Mouse (Mus musculus) thymus, adult 2 months (tissue): Measurements from ENCODE around the gene Polr3gl. TPM values are rescaled to one million over a fixed set of nuclear protein-coding genes. Genes with fewer than 3 reads are reported as not detected.

Experiments used
- DNase-seq: peaks from one replicate; pipeline ENCODE4 v3.0.0; 2021
- H3K27ac ChIP-seq: fragments of 200-500 bp; 2 replicates; pipeline ENCODE4 v1.5.1; 2012; ENCODE audit warnings: low read length, control low read depth; ENCODE audit not compliant: control insufficient read depth, insufficient read depth
- H3K27me3 ChIP-seq: fragments of 200-500 bp; 2 replicates; pipeline ENCODE4 v1.6.1; 2012; ENCODE audit warnings: mild to moderate bottlenecking, low read length, moderate library complexity, mixed read lengths; ENCODE audit not compliant: control insufficient read depth, insufficient read depth
- H3K36me3 ChIP-seq: fragments of 200-500 bp; 2 replicates; pipeline ENCODE4 v1.6.1; 2012; ENCODE audit warnings: mild to moderate bottlenecking, low read length, moderate library complexity; ENCODE audit not compliant: control insufficient read depth, insufficient read depth
- H3K4me1 ChIP-seq: fragments of 200-500 bp; replicated peaks from 2 replicates; pipeline ENCODE4 v1.6.1; 2012; ENCODE audit warnings: low read length; ENCODE audit not compliant: control insufficient read depth, insufficient read depth
- H3K4me3 ChIP-seq: fragments of 200-500 bp; 2 replicates; pipeline ENCODE4 v1.5.1; 2012; ENCODE audit warnings: mild to moderate bottlenecking, low read length, control low read depth, moderate library complexity; ENCODE audit not compliant: control insufficient read depth, insufficient read depth
- CTCF ChIP-seq: fragments of 200-500 bp; IDR thresholded peaks from 2 replicates; pipeline ENCODE4 v1.5.1; 2012; ENCODE audit warnings: mild to moderate bottlenecking, control low read depth, low read length, moderate library complexity, borderline replicate concordance; ENCODE audit not compliant: control insufficient read depth, poor library complexity, insufficient read depth; ENCODE audit errors: extremely low read depth
- POLR2A ChIP-seq: fragments of 200-500 bp; IDR thresholded peaks from 2 replicates; pipeline ENCODE4 v1.6.1; 2012; ENCODE audit warnings: mild to moderate bottlenecking, low read length, control low read depth, moderate library complexity; ENCODE audit not compliant: control insufficient read depth, poor library complexity, insufficient read depth; ENCODE audit errors: extremely low read depth
- WGBS: fragments of 180-500 bp; shearing (Covaris S2); methylation state at CpG from one replicate; pipeline ENCODE4 v1.1.7; 2018; 5-methylcytosine and 5-hydroxymethylcytosine counted together
- polyA plus RNA-seq: library from polyadenylated mRNA; depleted of rRNA; stranded (reverse); fragments of >200 nt; gene quantifications from 2 replicates; pipeline ENCODE4 v1.2.3, GENCODE M21; 2012

Gene Polr3gl
- polyA plus RNA-seq, 1 experiment: 17.8 TPM

DNA sequence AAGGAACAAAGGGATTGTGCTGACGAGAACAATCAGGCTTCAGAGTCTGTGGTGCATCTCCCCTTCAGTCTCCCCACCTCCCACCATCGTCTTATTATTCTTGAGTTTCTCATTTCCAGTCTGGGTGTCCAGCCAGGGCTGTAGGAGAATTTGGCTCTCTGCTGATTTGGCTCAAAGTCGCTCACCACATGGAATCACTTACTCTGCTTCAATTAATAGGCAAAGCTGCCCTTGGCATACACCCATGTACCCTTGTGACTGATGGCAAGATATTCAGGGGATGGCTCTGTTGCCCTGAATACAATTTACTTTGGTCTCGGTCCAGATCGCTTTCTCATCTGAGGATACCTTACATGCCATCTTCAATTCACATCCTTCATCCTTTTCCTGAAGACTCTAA is 9.3 kb upstream of the Polr3gl start:
- Histone ChIP-seq H3K4me3 (no peak overlapping the region), H3K4me1 (peaks cover 7% of the 10 kb centered on the region), H3K27ac (no peak overlapping the region), H3K36me3 (no peaks in the 10 kb centered on the region), H3K27me3 (peaks cover 12% of the 10 kb centered on the region; the same call in 1 of the 2 replicates)
- TF ChIP-seq CTCF: no peak
- TF ChIP-seq POLR2A: no peak
- 91% methylated on average over 5 of the region's 5 CpGs for WGBS
- no peak for DNase-seq

DNA sequence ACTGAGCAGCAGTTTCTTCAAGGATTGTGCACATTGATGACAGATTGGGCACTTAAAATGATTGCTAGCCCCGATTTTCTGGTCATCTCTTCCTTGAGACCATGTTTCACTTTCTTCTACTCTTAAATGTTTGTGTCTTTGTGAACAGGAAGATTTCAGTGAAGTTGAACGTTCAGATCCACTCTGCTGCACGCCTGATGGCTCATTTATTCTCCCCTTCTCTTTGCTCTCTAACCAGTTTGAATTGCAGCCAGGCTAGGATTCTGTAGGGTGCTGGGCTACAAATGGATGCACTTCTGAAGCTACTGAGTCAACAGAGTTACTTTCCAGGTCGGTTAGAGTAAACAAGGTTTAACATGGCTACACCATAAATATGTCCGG is 8.7 kb upstream of the Polr3gl start:
- Histone ChIP-seq H3K4me1 (peaks cover 13% of the 10 kb centered on the region), H3K27ac (no peak overlapping the region), H3K4me3 (no peak overlapping the region), H3K36me3 (no peaks in the 10 kb centered on the region), H3K27me3 (peaks cover 16% of the 10 kb centered on the region; the same call in 1 of the 2 replicates)
- TF ChIP-seq CTCF (no peak), POLR2A (no peak)
- no peak for DNase-seq
- WGBS: 77% methylated on average over 5 of the region's 5 CpGs

DNA sequence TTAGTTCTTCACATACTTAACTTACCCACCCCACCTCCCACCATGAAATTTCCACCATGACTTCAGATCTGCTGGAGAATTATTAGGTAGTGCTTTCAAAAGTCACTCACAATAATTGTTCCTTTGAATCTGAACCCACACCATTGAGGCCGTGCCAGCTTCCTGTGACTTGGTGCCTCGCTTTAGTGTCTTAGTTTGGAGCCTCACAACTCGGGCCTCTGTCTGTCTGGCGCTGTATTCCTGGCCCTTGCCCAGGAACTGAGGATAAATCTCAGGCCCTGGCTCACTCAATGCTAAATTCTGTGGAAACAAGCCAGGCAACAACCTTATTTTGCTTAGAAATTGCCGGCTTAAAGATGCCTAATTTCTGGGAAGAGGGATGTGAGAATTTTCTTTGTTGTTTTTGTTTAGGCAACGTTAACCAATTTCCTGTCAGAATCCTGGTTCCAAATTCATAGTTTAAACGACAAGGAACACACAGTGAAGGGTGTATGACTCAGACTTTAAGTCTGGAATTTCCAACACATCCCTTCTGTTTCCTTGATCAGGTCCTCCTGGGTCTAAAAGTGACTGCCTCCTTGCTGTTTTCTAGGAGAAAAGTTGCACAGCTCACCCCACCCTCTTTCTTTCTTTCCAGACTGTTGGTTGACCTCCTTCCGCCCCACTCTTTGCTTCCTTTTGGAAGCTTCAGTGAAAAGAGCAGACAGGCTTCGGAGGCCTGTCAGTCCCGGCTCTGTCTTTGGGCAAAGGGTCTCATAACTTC is 8.1 kb upstream of the Polr3gl start:
- H3K27ac ChIP-seq: no peak overlapping the region
- WGBS: 74% methylated on average over 10 of the region's 10 CpGs
- DNase-seq: no peak
- H3K4me1 ChIP-seq: peaks cover 18% of the 10 kb centered on the region
- H3K36me3 ChIP-seq: no peaks in the 10 kb centered on the region
- peaks cover 21% of the 10 kb centered on the region; the same call in 1 of the 2 replicates for H3K27me3 ChIP-seq
- no peak overlapping the region for H3K4me3 ChIP-seq
- TF ChIP-seq POLR2A (no peak), CTCF (no peak)

DNA sequence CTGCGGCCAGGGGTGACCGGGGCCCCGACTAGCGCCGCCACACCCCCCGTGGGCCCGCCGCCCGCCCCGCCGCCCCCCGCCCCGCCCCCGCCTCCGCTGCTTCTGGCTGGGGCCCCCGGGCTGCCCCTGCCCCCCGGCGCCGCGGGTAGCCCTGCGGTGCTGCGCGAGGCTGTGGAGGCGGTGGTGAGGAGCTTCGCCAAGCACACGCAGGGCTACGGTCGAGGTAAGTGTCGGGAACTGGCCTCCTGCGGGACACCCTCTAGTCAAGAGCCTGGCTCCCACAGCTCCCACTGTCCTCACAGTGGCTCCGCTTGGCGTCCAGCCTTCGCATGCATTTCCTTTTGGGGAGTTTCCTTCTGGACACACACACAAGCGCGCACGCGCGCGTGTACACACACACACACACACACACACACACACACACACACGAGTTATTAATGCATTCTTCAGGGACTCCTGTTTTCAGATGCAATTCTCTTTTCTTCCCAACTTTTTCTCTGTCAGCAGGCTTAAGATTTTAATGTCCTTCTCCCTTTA is 7.3 kb upstream of the Polr3gl start:
- TF ChIP-seq CTCF (no peak), POLR2A (no peak)
- H3K4me3 ChIP-seq: peak overlapping the region; percentile 80
- DNase-seq: no peak
- peaks cover 29% of the 10 kb centered on the region; the same call in 1 of the 2 replicates for H3K27me3 ChIP-seq
- no peak overlapping the region for H3K27ac ChIP-seq
- 1% methylated on average over 40 of the region's 40 CpGs for WGBS
- H3K36me3 ChIP-seq: no peaks in the 10 kb centered on the region
- H3K4me1 ChIP-seq: peaks cover 25% of the 10 kb centered on the region

DNA sequence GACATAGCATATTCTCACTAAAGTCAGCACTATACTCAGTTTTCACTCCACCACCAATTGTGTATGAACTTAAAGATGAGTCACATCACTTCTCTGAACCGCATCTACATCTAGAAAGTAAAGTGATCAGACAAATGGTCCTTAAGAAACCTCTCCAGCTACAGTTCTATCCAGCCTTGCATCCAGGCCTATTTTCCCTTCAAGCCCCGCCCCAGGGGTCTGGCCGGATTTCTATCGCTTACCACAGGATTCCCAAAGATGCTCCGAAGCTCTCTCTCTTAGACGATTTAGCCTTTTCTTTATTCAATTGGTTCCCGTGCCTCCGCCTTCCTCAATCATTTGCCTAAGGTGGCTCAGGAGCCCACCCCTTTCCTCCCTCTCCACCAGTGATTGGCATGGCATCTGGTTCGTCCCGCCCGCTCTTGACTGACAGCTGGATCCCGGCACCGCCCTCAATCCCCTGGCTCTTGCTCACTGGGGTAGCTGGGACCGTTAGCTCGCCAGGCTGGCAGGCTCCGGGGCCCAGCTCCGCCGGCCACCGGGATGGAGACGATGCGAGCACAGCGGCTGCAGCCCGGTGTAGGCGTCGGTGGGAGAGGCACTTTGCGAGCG is 6.8 kb upstream of the Polr3gl start, which contains the start of gene Lix1l:
Gene Lix1l, plus strand, starts transcription at position 511 of the 612 bp plus-strand sequence.
- TF ChIP-seq POLR2A (peak; percentile 37; the same call in 1 of the 2 replicates), CTCF (no peak)
- Histone ChIP-seq H3K36me3 (no peaks in the 10 kb centered on the region), H3K4me1 (peaks cover 28% of the 10 kb centered on the region), H3K27ac (no peak within 1 kb of the TSS), H3K27me3 (peaks cover 33% of the 10 kb centered on the region; the same call in 1 of the 2 replicates), H3K4me3 (peak within 1 kb of the TSS; percentile 80)
- 1% methylated on average over 27 of the region's 27 CpGs for WGBS
- peak; percentile 88 for DNase-seq

DNA sequence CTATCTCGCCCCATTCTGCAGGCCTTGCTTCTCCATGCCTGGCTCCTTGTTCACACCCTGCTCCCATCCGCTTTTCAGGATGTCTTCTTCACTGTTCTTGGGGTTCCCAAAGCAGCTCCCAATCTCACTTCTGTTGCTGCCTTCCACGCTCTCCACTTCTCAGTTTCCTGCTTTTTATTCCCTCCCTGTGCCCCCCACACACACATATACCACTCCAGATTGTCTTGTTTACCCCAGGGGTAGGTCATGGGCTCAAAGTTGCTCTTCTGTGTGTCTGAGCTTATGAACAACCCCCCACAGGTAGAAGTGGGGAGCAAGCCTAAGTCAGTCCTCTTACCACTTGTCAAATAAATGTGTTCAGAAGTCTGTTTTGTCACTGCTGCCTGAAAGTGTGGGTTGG is 5.4 kb upstream of the Polr3gl start:
- no peak overlapping the region for H3K4me3 ChIP-seq
- H3K27ac ChIP-seq: no peak overlapping the region
- peaks cover 35% of the 10 kb centered on the region; the same call in 1 of the 2 replicates for H3K27me3 ChIP-seq
- WGBS: 97% methylated on average over 3 of the region's 3 CpGs
- peaks cover 28% of the 10 kb centered on the region for H3K4me1 ChIP-seq
- DNase-seq: no peak
- TF ChIP-seq POLR2A (no peak), CTCF (no peak)
- H3K36me3 ChIP-seq: no peaks in the 10 kb centered on the region

DNA sequence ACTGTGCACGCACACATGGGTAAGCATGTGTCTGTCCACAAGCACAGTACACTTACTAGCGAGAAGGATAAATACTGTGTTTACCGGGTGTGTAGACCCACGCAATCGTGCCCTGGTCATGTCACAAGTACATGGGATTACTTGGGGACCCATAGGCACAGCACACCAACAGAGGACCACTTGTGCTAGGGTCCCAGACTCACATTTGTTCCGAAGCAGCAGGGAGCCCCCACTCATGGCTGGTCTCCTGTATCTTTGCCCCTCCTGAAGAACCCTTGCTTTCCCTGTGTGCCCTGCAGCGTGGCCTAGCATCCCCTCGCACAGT is 5.0 kb upstream of the Polr3gl start:
- Histone ChIP-seq H3K4me3 (no peak overlapping the region), H3K36me3 (no peaks in the 10 kb centered on the region), H3K27me3 (peaks cover 35% of the 10 kb centered on the region; the same call in 1 of the 2 replicates), H3K27ac (no peak overlapping the region), H3K4me1 (peaks cover 31% of the 10 kb centered on the region)
- TF ChIP-seq POLR2A (no peak), CTCF (no peak)
- no peak for DNase-seq
- WGBS: 89% methylated on average over 8 of the region's 8 CpGs
